Mouse (Mus musculus): ENCODE data around the gene Syt14. TPM values are rescaled to one million over a fixed set of nuclear protein-coding genes. Genes with fewer than 3 reads are reported as not detected.

Gene Syt14
- total RNA-seq, 1 experiment: 8.5 TPM

DNA sequence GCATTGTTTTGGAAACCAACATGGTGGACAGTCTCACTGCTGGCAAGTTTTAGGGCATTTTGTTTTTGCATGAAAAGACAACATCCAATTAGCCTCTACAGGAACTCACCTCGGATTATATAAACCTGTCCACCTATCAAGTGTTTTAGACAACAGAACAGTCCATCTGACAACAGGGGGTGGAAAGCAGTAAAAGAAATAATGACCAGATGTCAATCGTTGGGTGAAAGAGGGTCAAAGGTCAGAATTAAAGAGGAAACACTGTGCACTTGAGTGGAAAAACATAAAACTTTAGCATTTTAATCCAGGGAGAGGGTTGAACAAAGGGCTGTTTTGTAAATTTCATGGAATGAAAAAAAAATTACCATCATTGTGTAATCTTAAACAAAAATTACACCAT, 136.8 kb downstream of the Syt14 start:
- Histone ChIP-seq H3K4me1 (ENCODE audit: control insufficient read depth in 2 of 2, insufficient read depth in 2 of 2, low read length in 2 of 2, poor library complexity in 1 of 2) (no peaks in the 10 kb centered on the region), H3K36me3 (ENCODE audit: control insufficient read depth, insufficient read depth, low read length, poor library complexity, severe bottlenecking) (no peaks in the 10 kb centered on the region; the same call in 1 of the 2 replicates), H3K9ac (ENCODE audit: insufficient read depth, low read depth, low read length, poor library complexity, severe bottlenecking) (no peak overlapping the region), H3K4me3 (ENCODE audit: insufficient read depth in 1 of 2, low read depth in 1 of 2, low read length in 2 of 2, poor library complexity in 1 of 2, severe bottlenecking in 1 of 2) (no peak overlapping the region), H3K27ac (ENCODE audit: insufficient read depth, low read depth, low read length, poor library complexity, severe bottlenecking) (no peak overlapping the region), H3K9me3 (ENCODE audit: control insufficient read depth, insufficient read depth, low read depth, low read length) (no peaks in the 10 kb centered on the region)
- TF ChIP-seq ZNF384 (IDR thresholded peaks at IDR 0.05; ENCODE audit: low read depth, low read length) (no peak), ZC3H11A (IDR thresholded peaks at IDR 0.05; ENCODE audit: borderline replicate concordance, low read depth, low read length) (no peak), HCFC1 (IDR thresholded peaks at IDR 0.05; ENCODE audit: borderline replicate concordance, insufficient read depth, low read length) (no peak), CHD2 (IDR thresholded peaks at IDR 0.05; ENCODE audit: low read depth, low read length) (no peak), MAFK (IDR thresholded peaks at IDR 0.05; ENCODE audit: insufficient read depth, low read depth, low read length) (no peak)
- DNase-seq (ENCODE audit: low read depth, low spot score): no peak
- in situ Hi-C loops (cut with MboI; ENCODE audit: low sequenced_read_pairs in 2 of 2, unreplicated experiment in 2 of 2): no loop called here

DNA sequence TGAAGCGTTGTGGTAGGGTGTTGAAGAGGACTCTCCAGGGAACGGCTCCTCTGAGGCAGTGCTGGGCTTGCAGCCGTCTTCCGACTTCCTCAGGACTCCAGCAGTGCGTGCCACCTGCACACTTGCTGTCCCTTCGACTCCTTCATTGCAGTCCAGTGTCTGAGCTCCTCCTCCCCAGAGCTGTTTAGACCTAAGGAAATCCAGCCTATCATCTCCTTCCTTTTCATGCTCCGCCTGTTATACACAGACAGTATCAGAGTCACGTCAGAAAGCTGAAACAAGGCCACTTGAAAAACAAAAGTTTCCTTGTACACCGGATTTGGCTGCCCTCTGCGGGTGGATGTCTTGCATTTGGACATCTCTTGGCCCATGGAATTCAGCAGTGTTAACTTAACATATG, 138.4 kb downstream of the Syt14 start:
- in situ Hi-C loops (cut with MboI; ENCODE audit: low sequenced_read_pairs in 2 of 2, unreplicated experiment in 2 of 2): no loop called here
- DNase-seq (ENCODE audit: low read depth, low spot score): no peak
- Histone ChIP-seq H3K27ac (ENCODE audit: insufficient read depth, low read depth, low read length, poor library complexity, severe bottlenecking) (no peak overlapping the region), H3K4me3 (ENCODE audit: insufficient read depth in 1 of 2, low read depth in 1 of 2, low read length in 2 of 2, poor library complexity in 1 of 2, severe bottlenecking in 1 of 2) (no peak overlapping the region), H3K9ac (ENCODE audit: insufficient read depth, low read depth, low read length, poor library complexity, severe bottlenecking) (no peak overlapping the region), H3K4me1 (ENCODE audit: control insufficient read depth in 2 of 2, insufficient read depth in 2 of 2, low read length in 2 of 2, poor library complexity in 1 of 2) (no peaks in the 10 kb centered on the region), H3K9me3 (ENCODE audit: control insufficient read depth, insufficient read depth, low read depth, low read length) (no peaks in the 10 kb centered on the region), H3K36me3 (ENCODE audit: control insufficient read depth, insufficient read depth, low read length, poor library complexity, severe bottlenecking) (no peaks in the 10 kb centered on the region; the same call in 1 of the 2 replicates)
- TF ChIP-seq HCFC1 (IDR thresholded peaks at IDR 0.05; ENCODE audit: borderline replicate concordance, insufficient read depth, low read length) (no peak), CHD2 (IDR thresholded peaks at IDR 0.05; ENCODE audit: low read depth, low read length) (no peak), MAFK (IDR thresholded peaks at IDR 0.05; ENCODE audit: insufficient read depth, low read depth, low read length) (no peak), ZNF384 (IDR thresholded peaks at IDR 0.05; ENCODE audit: low read depth, low read length) (no peak), ZC3H11A (IDR thresholded peaks at IDR 0.05; ENCODE audit: borderline replicate concordance, low read depth, low read length) (no peak)

DNA sequence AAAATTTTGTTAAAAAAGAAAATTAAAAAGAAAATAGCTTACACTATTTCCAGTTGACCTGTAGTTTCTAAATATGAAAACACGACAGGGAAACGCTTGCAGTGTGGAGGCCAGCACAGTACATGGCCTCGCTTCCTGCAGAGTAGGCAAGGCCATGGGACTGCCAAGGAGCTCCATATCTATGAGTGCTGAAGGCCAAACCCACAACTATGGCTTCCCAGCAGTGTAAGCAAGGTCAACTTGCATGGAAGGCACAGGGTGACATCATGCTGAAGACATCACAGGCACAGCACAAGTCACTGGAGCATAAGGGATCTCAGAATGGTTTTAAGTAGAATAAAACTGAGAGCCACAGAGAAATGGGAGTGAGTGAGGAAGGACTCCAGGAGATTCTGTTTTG, 139.5 kb downstream of the Syt14 start:
- H3K9me3 ChIP-seq (ENCODE audit: control insufficient read depth, insufficient read depth, low read depth, low read length): no peaks in the 10 kb centered on the region
- H3K36me3 ChIP-seq (ENCODE audit: control insufficient read depth, insufficient read depth, low read length, poor library complexity, severe bottlenecking): no peaks in the 10 kb centered on the region; the same call in 1 of the 2 replicates
- no peak overlapping the region for H3K9ac ChIP-seq (ENCODE audit: insufficient read depth, low read depth, low read length, poor library complexity, severe bottlenecking)
- in situ Hi-C loops (cut with MboI; ENCODE audit: low sequenced_read_pairs in 2 of 2, unreplicated experiment in 2 of 2): no loop called here
- no peak for TF ChIP-seq CHD2 (IDR thresholded peaks at IDR 0.05; ENCODE audit: low read depth, low read length)
- TF ChIP-seq ZNF384 (IDR thresholded peaks at IDR 0.05; ENCODE audit: low read depth, low read length): no peak
- TF ChIP-seq HCFC1 (IDR thresholded peaks at IDR 0.05; ENCODE audit: borderline replicate concordance, insufficient read depth, low read length): no peak
- TF ChIP-seq MAFK (IDR thresholded peaks at IDR 0.05; ENCODE audit: insufficient read depth, low read depth, low read length): no peak
- no peak for TF ChIP-seq ZC3H11A (IDR thresholded peaks at IDR 0.05; ENCODE audit: borderline replicate concordance, low read depth, low read length)
- H3K4me1 ChIP-seq (ENCODE audit: control insufficient read depth in 2 of 2, insufficient read depth in 2 of 2, low read length in 2 of 2, poor library complexity in 1 of 2): no peaks in the 10 kb centered on the region
- no peak for DNase-seq (ENCODE audit: low read depth, low spot score)
- H3K4me3 ChIP-seq (ENCODE audit: insufficient read depth in 1 of 2, low read depth in 1 of 2, low read length in 2 of 2, poor library complexity in 1 of 2, severe bottlenecking in 1 of 2): no peak overlapping the region
- no peak overlapping the region for H3K27ac ChIP-seq (ENCODE audit: insufficient read depth, low read depth, low read length, poor library complexity, severe bottlenecking)

DNA sequence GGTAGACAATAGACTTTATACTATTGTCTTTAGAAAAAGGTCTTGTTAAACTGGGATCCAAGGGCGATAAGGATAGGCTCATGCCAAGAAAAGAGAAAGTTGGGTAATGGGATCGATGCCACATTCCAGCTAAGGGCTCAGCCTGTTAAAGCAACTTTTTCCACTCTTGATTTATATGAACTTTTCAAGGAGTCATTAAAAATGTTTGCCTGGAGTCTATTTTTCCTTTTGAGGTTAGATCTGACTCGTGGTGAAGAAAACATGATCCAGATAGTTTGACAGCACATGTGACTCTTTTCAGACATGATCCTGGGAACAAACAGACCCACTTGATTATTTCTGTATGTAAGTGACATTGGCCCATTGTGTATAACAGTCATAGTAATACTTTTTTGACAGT, 144.9 kb downstream of the Syt14 start:
- H3K4me3 ChIP-seq (ENCODE audit: insufficient read depth in 1 of 2, low read depth in 1 of 2, low read length in 2 of 2, poor library complexity in 1 of 2, severe bottlenecking in 1 of 2): no peak overlapping the region
- no peak for DNase-seq (ENCODE audit: low read depth, low spot score)
- H3K27ac ChIP-seq (ENCODE audit: insufficient read depth, low read depth, low read length, poor library complexity, severe bottlenecking): no peak overlapping the region
- H3K36me3 ChIP-seq (ENCODE audit: control insufficient read depth, insufficient read depth, low read length, poor library complexity, severe bottlenecking): no peaks in the 10 kb centered on the region
- H3K9ac ChIP-seq (ENCODE audit: insufficient read depth, low read depth, low read length, poor library complexity, severe bottlenecking): no peak overlapping the region
- TF ChIP-seq ZNF384 (IDR thresholded peaks at IDR 0.05; ENCODE audit: low read depth, low read length) (no peak), ZC3H11A (IDR thresholded peaks at IDR 0.05; ENCODE audit: borderline replicate concordance, low read depth, low read length) (no peak), CHD2 (IDR thresholded peaks at IDR 0.05; ENCODE audit: low read depth, low read length) (no peak), MAFK (IDR thresholded peaks at IDR 0.05; ENCODE audit: insufficient read depth, low read depth, low read length) (no peak), HCFC1 (IDR thresholded peaks at IDR 0.05; ENCODE audit: borderline replicate concordance, insufficient read depth, low read length) (no peak)
- no peaks in the 10 kb centered on the region for H3K4me1 ChIP-seq (ENCODE audit: control insufficient read depth in 2 of 2, insufficient read depth in 2 of 2, low read length in 2 of 2, poor library complexity in 1 of 2)
- no peaks in the 10 kb centered on the region for H3K9me3 ChIP-seq (ENCODE audit: control insufficient read depth, insufficient read depth, low read depth, low read length)
- in situ Hi-C loops (cut with MboI; ENCODE audit: low sequenced_read_pairs in 2 of 2, unreplicated experiment in 2 of 2): no loop called here

All from ES-E14 (cell line).